Mouse (Mus musculus) liver, postnatal 0 days (tissue): ENCODE measurements at regions not wholly inside any gene's neighbourhood (a gene's known extent, or its start where the extent isn't known, plus 50 kb on each side); places are given as distances from the start of the nearest gene placed in this dataset.

Source experiments
- CTCF ChIP-seq: sonication (generic); IDR thresholded peaks from 2 replicates; pipeline ENCODE4 v1.5.1; 2016; ENCODE audit warnings: antibody characterized with exemption, low read depth
- EP300 ChIP-seq: IDR thresholded peaks from 2 replicates; pipeline ENCODE4 v1.6.1; 2016; ENCODE audit warnings: antibody characterized with exemption, low read depth, mild to moderate bottlenecking

- TF ChIP-seq EP300, result no peak
- TF ChIP-seq CTCF, result no peak
These were observed 204.0 kb downstream of the Sqor start for GRCm38 (mm10) chr2:122968809-122969628.
